Mouse (Mus musculus) layer of hippocampus, postnatal 25 days (tissue): ENCODE data around the gene Dmrt2. TPM values are rescaled to one million over a fixed set of nuclear protein-coding genes. Genes with fewer than 3 reads are reported as not detected.

Source experiments
- DNase-seq, 2 experiments: peaks; one replicate each; pipeline ENCODE4 v3.0.0; 2022; ENCODE audit warnings: mixed read lengths in 2 of 2, low spot score in 1 of 2; ENCODE audit errors: extremely low spot score in 1 of 2
- total RNA-seq, 2 experiments: library from RNA; stranded (reverse); gene quantifications; 2 replicates each; pipeline ENCODE4 v1.2.3; 2021

Gene Dmrt2
- total RNA-seq = under 1 TPM; 0.85 to 0.98 TPM

GRCm38 (mm10) chr19:25672101-25672950 lies at the start of gene Dmrt2:
Dmrt2 (plus strand) TSS chr19:25672411.
- peak in 1 of 2 experiments; percentile 37 for DNase-seq

- peak; percentile 48 to 76 for DNase-seq
Observed at GRCm38 (mm10) chr19:25628490-25628889, 43.7 kb upstream of the Dmrt2 start.

- DNase-seq = no peak
Observed at GRCm38 (mm10) chr19:25635119-25635518, 37.1 kb upstream of the Dmrt2 start.

- peak; percentile 39 to 66 for DNase-seq
Observed at GRCm38 (mm10) chr19:25635622-25636244, 36.5 kb upstream of the Dmrt2 start.

- DNase-seq = no peak
Observed at GRCm38 (mm10) chr19:25638766-25639361, 33.3 kb upstream of the Dmrt2 start.

- DNase-seq = no peak
Observed at GRCm38 (mm10) chr19:25641786-25642185, 30.4 kb upstream of the Dmrt2 start.

- DNase-seq = no peak
Observed at GRCm38 (mm10) chr19:25647136-25647535, 25.1 kb upstream of the Dmrt2 start.

GRCm38 (mm10) chr19:25648701-25649100 lies 23.5 kb upstream of the Dmrt2 start:
- no peak for DNase-seq

GRCm38 (mm10) chr19:25650474-25650873 lies 21.7 kb upstream of the Dmrt2 start:
- no peak for DNase-seq

GRCm38 (mm10) chr19:25652560-25652959 lies 19.7 kb upstream of the Dmrt2 start:
- no peak for DNase-seq

GRCm38 (mm10) chr19:25654034-25654749 lies 18.0 kb upstream of the Dmrt2 start:
- no peak for DNase-seq

GRCm38 (mm10) chr19:25665486-25666339 lies 6.5 kb upstream of the Dmrt2 start:
- no peak for DNase-seq

GRCm38 (mm10) chr19:25667836-25668235 lies 4.4 kb upstream of the Dmrt2 start:
- no peak for DNase-seq

- DNase-seq = no peak
Observed at GRCm38 (mm10) chr19:25669593-25670248, 2.5 kb upstream of the Dmrt2 start.

GRCm38 (mm10) chr19:25670571-25671285 lies 1.5 kb upstream of the Dmrt2 start:
- no peak for DNase-seq

- no peak for DNase-seq
Observed at GRCm38 (mm10) chr19:25671681-25672080, 530 bp upstream of the Dmrt2 start.

GRCm38 (mm10) chr19:25673224-25674055 lies 1.2 kb downstream of the Dmrt2 start:
- no peak for DNase-seq

- DNase-seq = no peak
Observed at GRCm38 (mm10) chr19:25674056-25674420, 1.8 kb downstream of the Dmrt2 start.
